Mouse (Mus musculus): ENCODE measurements around the gene Krtap13-1. TPM values are rescaled to one million over a fixed set of nuclear protein-coding genes. Genes with fewer than 3 reads are reported as not detected.
"Not testable (repeated sequence)": the region's sequence is repeated elsewhere in the genome, so short reads cannot be mapped to it uniquely, and the experiment has no call there.

The Krtap13-1 gene
- polyA plus RNA-seq, 2 experiments: not detected

DNA sequence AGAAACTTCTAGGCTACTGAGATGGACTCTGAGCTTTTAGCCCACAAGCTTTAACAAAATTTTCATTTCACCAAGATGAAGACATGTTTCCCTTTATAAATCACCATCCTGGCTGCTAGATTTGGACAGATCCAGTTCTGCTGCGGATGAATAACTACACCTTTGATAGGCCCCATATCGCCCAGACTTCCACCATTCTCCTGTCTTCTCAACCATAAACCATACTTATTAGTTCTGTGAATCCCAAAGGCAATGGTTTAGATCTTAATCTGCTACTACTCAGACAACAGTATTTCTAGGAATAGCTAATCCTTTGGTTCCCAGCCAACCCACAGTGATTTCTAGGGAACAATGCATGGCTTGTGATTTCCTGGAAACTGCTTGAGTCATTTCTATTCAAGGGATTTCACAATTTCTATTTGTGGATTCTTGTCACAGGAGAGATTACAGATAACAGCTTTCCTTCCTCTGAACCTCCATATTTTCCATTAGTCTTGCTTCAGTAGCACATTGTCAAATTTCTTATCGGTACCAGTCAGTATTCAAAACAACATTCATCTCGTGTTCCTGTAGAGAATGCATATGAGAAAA lies 16.2 kb downstream of the Krtap13-1 start:
- Histone ChIP-seq H3K4me3 (replicated peaks; ENCODE audit: low read length) (no peak overlapping the region), H3K27me3 (ENCODE audit: control insufficient read depth, insufficient read depth, low read length) (no peaks in the 10 kb centered on the region), H3K9me3 (ENCODE audit: control insufficient read depth, low read length) (no peaks in the 10 kb centered on the region), H3K4me2 (replicated peaks; ENCODE audit: low read depth, low read length, severe bottlenecking) (no peak overlapping the region), H3K36me3 (ENCODE audit: control insufficient read depth, insufficient read depth, low read length) (no peaks in the 10 kb centered on the region), H3K27ac (replicated peaks; ENCODE audit: low read depth, low read length) (no peak overlapping the region), H3K9ac (ENCODE audit: low read depth, low read length, severe bottlenecking) (no peak overlapping the region), H3K4me1 (ENCODE audit: control insufficient read depth, insufficient read depth, low read length) (no peaks in the 10 kb centered on the region)
- no peak for TF ChIP-seq POLR2A (IDR thresholded peaks at IDR 0.05; ENCODE audit: borderline replicate concordance, extremely low read depth, insufficient read depth, insufficient read length)
- WGBS: 84% methylated on average over 4 of the region's 4 CpGs
- no peak for ATAC-seq (ENCODE audit: low FRiP score, low read depth)
- DNase-seq (ENCODE audit: low spot score): no peak

DNA sequence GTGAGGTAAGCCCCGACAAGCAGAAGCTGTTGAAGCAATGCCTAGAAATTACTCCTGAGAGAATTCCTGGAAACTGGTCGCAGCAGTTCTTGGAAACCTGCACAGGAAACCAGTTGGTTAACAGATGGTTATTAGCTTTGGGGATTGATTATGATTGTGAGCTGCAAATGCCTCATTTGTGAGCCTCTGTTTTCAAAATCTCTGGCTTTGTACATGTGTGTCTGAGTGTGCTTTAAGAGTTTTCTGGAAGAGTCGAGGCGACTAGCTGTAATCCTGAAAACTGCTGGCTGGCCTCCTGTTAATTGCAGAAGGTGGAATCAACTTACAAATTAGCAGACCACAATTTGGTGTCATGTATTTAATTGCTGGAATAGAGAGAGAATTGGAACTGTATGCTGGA lies 19.3 kb downstream of the Krtap13-1 start:
- Histone ChIP-seq H3K4me3 (replicated peaks; ENCODE audit: low read length) (no peak overlapping the region), H3K36me3 (ENCODE audit: control insufficient read depth, insufficient read depth, low read length) (no peaks in the 10 kb centered on the region), H3K4me1 (ENCODE audit: control insufficient read depth, insufficient read depth, low read length) (no peaks in the 10 kb centered on the region), H3K9me3 (ENCODE audit: control insufficient read depth, low read length) (no peaks in the 10 kb centered on the region), H3K27me3 (ENCODE audit: control insufficient read depth, insufficient read depth, low read length) (no peaks in the 10 kb centered on the region), H3K4me2 (replicated peaks; ENCODE audit: low read depth, low read length, severe bottlenecking) (no peak overlapping the region), H3K9ac (ENCODE audit: low read depth, low read length, severe bottlenecking) (no peak overlapping the region), H3K27ac (replicated peaks; ENCODE audit: low read depth, low read length) (no peak overlapping the region)
- DNase-seq (ENCODE audit: low spot score) (no peak), ATAC-seq (ENCODE audit: low FRiP score, low read depth) (no peak)
- no peak for TF ChIP-seq POLR2A (IDR thresholded peaks at IDR 0.05; ENCODE audit: borderline replicate concordance, extremely low read depth, insufficient read depth, insufficient read length)
- WGBS: 22% methylated on average over 4 of the region's 4 CpGs

DNA sequence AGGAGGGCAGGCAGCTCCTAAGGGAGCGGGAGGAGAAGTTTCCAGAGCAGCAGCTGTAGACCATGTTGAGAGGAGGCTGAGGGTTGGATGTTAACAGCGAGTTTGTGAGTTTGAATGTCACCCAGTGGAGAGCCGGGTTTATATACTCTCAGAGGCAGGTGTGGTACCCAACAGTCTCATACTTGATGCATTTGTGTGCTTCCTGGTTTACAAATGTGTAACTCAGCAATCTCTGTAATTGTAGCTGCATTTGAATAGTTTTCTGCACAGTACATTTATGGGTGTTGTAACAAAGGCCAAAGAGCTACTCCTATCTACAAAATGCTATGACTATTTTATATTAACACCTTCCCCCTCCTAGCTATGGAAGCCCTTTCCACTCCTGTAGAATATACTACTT lies 22.9 kb downstream of the Krtap13-1 start, which contains the start of gene Krtap13:
Gene Krtap13, minus strand, starts transcription at position 101 of the 400 bp plus-strand sequence.
- H3K27ac ChIP-seq (replicated peaks; ENCODE audit: low read depth, low read length); H3K4me2 ChIP-seq (replicated peaks; ENCODE audit: low read depth, low read length, severe bottlenecking); ATAC-seq (ENCODE audit: low FRiP score, low read depth); H3K27me3 ChIP-seq (ENCODE audit: control insufficient read depth, insufficient read depth, low read length); H3K9ac ChIP-seq (ENCODE audit: low read depth, low read length, severe bottlenecking); H3K4me3 ChIP-seq (replicated peaks; ENCODE audit: low read length); H3K9me3 ChIP-seq (ENCODE audit: control insufficient read depth, low read length); DNase-seq (ENCODE audit: low spot score); H3K36me3 ChIP-seq (ENCODE audit: control insufficient read depth, insufficient read depth, low read length); H3K4me1 ChIP-seq (ENCODE audit: control insufficient read depth, insufficient read depth, low read length): not testable (repeated sequence)
- 75% methylated on average over 2 of the region's 3 CpGs for WGBS

DNA sequence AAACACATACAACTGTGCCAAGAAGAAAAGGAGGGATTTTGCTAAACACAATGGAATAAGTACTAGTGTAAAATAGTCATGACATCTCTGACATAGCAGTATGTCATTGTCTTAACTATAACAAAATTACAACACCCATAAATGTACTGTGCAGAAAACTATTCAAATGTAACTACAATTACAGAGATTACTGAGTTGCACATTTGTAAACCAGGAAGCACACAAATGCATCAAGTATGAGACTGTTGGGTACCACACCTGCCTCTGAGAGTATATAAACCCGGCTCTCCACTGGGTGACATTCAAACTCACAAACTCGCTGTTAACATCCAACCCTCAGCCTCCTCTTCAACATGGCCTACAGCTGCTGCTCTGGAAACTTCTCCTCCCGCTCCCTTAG lies 29.9 kb downstream of the Krtap13-1 start, which contains the start of gene 2310034C09Rik:
Gene 2310034C09Rik, plus strand, starts transcription at position 301 of the 400 bp plus-strand sequence.
- H3K4me1 ChIP-seq (ENCODE audit: control insufficient read depth, insufficient read depth, low read length); H3K9ac ChIP-seq (ENCODE audit: low read depth, low read length, severe bottlenecking); H3K27ac ChIP-seq (replicated peaks; ENCODE audit: low read depth, low read length); DNase-seq (ENCODE audit: low spot score); ATAC-seq (ENCODE audit: low FRiP score, low read depth); H3K9me3 ChIP-seq (ENCODE audit: control insufficient read depth, low read length); H3K4me3 ChIP-seq (replicated peaks; ENCODE audit: low read length); H3K27me3 ChIP-seq (ENCODE audit: control insufficient read depth, insufficient read depth, low read length); H3K4me2 ChIP-seq (replicated peaks; ENCODE audit: low read depth, low read length, severe bottlenecking); H3K36me3 ChIP-seq (ENCODE audit: control insufficient read depth, insufficient read depth, low read length): not testable (repeated sequence)
- WGBS: 82% methylated on average over 3 of the region's 3 CpGs

DNA sequence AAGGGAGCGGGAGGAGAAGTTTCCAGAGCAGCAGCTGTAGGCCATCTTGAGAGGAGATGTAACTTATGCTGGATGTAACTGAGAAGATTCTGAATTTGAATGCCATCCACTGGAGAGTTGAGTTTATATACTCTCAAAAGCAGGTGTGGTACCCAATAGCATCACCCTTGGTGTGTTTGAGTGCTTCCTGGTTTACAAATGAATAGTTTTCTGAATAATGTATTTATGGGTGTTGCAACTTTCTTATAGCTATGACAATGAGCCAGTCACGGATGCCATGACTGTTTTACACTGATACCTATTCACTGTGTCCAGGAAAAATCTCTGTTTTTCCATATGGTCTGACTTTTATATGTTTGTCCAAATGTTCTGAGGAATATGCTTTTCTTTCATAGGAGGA lies 45.4 kb downstream of the Krtap13-1 start, which contains the start of gene 2310057N15Rik:
Gene 2310057N15Rik, minus strand, starts transcription at position 101 of the 400 bp plus-strand sequence.
- ATAC-seq (ENCODE audit: low FRiP score, low read depth): no peak

DNA sequence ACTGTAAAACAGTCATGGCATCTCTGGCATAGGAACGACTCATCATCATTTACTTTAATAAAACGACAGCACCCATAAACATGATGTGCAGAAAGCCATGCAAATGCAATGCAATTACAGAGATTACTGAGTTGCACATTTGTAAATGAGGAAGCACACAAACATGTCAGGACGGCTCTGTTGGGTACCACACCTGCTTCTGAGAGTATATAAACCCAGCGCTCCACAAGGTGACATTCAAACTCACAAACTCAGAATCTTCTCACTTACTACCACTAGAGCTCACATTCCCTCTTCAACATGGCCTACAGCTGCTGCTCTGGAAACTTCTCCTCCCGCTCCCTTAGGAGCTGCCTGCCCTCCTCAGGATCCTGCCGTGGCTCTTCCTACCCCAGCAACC lies 48.9 kb downstream of the Krtap13-1 start, which contains the start of gene Gm5965:
Gene Gm5965, plus strand, starts transcription at position 301 of the 400 bp plus-strand sequence.
- H3K4me2 ChIP-seq (replicated peaks; ENCODE audit: low read depth, low read length, severe bottlenecking): no peak within 1 kb of the TSS
- no peaks in the 10 kb centered on the region for H3K27me3 ChIP-seq (ENCODE audit: control insufficient read depth, insufficient read depth, low read length)
- H3K4me3 ChIP-seq (replicated peaks; ENCODE audit: low read length): no peak within 1 kb of the TSS
- no peak for ATAC-seq (ENCODE audit: low FRiP score, low read depth)
- H3K36me3 ChIP-seq (ENCODE audit: control insufficient read depth, insufficient read depth, low read length): no peaks in the 10 kb centered on the region
- no peak for DNase-seq (ENCODE audit: low spot score)
- WGBS: 82% methylated on average over 5 of the region's 6 CpGs
- H3K9ac ChIP-seq (ENCODE audit: low read depth, low read length, severe bottlenecking): no peak within 1 kb of the TSS
- H3K9me3 ChIP-seq (ENCODE audit: control insufficient read depth, low read length): no peaks in the 10 kb centered on the region
- no peak within 1 kb of the TSS for H3K27ac ChIP-seq (replicated peaks; ENCODE audit: low read depth, low read length)
- H3K4me1 ChIP-seq (ENCODE audit: control insufficient read depth, insufficient read depth, low read length): no peaks in the 10 kb centered on the region
- no peak for TF ChIP-seq POLR2A (IDR thresholded peaks at IDR 0.05; ENCODE audit: borderline replicate concordance, extremely low read depth, insufficient read depth, insufficient read length)

More for the DNA sequence above, 45.4 kb downstream of the Krtap13-1 start, which contains the start of gene 2310057N15Rik:
- Histone ChIP-seq H3K9me3 (ENCODE audit: control insufficient read depth, low read length) (no peaks in the 10 kb centered on the region), H3K27ac (replicated peaks; ENCODE audit: low read depth, low read length) (no peak within 1 kb of the TSS), H3K4me3 (replicated peaks; ENCODE audit: low read length) (no peak within 1 kb of the TSS), H3K4me1 (ENCODE audit: control insufficient read depth, insufficient read depth, low read length) (no peaks in the 10 kb centered on the region), H3K4me2 (replicated peaks; ENCODE audit: low read depth, low read length, severe bottlenecking) (no peak within 1 kb of the TSS), H3K36me3 (ENCODE audit: control insufficient read depth, insufficient read depth, low read length) (no peaks in the 10 kb centered on the region), H3K9ac (ENCODE audit: low read depth, low read length, severe bottlenecking) (no peak within 1 kb of the TSS), H3K27me3 (ENCODE audit: control insufficient read depth, insufficient read depth, low read length) (no peaks in the 10 kb centered on the region)
- no peak for TF ChIP-seq POLR2A (IDR thresholded peaks at IDR 0.05; ENCODE audit: borderline replicate concordance, extremely low read depth, insufficient read depth, insufficient read length)
- 82% methylated on average over 2 of the region's 2 CpGs for WGBS
- no peak for DNase-seq (ENCODE audit: low spot score)

Other genes starting within 250 kb of the Krtap13-1 start
- not detected in 2 replicates for gene Cldn17, start 221.9 kb upstream of the Krtap13-1 start, polyA plus RNA-seq (2012; rRNA removed)
- not detected in 2 replicates for gene Cldn17, start 221.9 kb upstream of the Krtap13-1 start, polyA plus RNA-seq (2014; fragmentation: Nextera tagmentation; extraction: Ambion mirVana)
- 2.4 TPM in 2 replicates for gene Cldn8, start 165.7 kb upstream of the Krtap13-1 start, polyA plus RNA-seq (2012; rRNA removed)
- gene Cldn8, start 165.7 kb upstream of the Krtap13-1 start, polyA plus RNA-seq (2014; fragmentation: Nextera tagmentation; extraction: Ambion mirVana): 4.5 and 5.8 TPM in 2 replicates
- gene Krtap24-1, start 116.6 kb upstream of the Krtap13-1 start, polyA plus RNA-seq (2012; rRNA removed): not detected in 2 replicates
- not detected in 2 replicates for gene Krtap24-1, start 116.6 kb upstream of the Krtap13-1 start, polyA plus RNA-seq (2014; fragmentation: Nextera tagmentation; extraction: Ambion mirVana)
- not detected in 2 replicates for gene 2310079G19Rik, start 101.2 kb upstream of the Krtap13-1 start, polyA plus RNA-seq (2012; rRNA removed)
- gene 2310079G19Rik, start 101.2 kb upstream of the Krtap13-1 start, polyA plus RNA-seq (2014; fragmentation: Nextera tagmentation; extraction: Ambion mirVana): not detected in 2 replicates
- not detected in 2 replicates for gene Krtap26-1, start 81.1 kb upstream of the Krtap13-1 start, polyA plus RNA-seq (2012; rRNA removed)
- not detected in 2 replicates for gene Krtap26-1, start 81.1 kb upstream of the Krtap13-1 start, polyA plus RNA-seq (2014; fragmentation: Nextera tagmentation; extraction: Ambion mirVana)
- gene Krtap27-1, start 57.2 kb upstream of the Krtap13-1 start, polyA plus RNA-seq (2012; rRNA removed): not detected in 2 replicates
- not detected in 2 replicates for gene Krtap27-1, start 57.2 kb upstream of the Krtap13-1 start, polyA plus RNA-seq (2014; fragmentation: Nextera tagmentation; extraction: Ambion mirVana)
- not detected in 2 replicates for gene 2310061N02Rik, start 20.9 kb upstream of the Krtap13-1 start, polyA plus RNA-seq (2012; rRNA removed)
- gene 2310061N02Rik, start 20.9 kb upstream of the Krtap13-1 start, polyA plus RNA-seq (2014; fragmentation: Nextera tagmentation; extraction: Ambion mirVana): not detected in 2 replicates
- gene Krtap13, start 22.8 kb downstream of the Krtap13-1 start, polyA plus RNA-seq (2012; rRNA removed): not detected in 2 replicates
- not detected in 2 replicates for gene Krtap13, start 22.8 kb downstream of the Krtap13-1 start, polyA plus RNA-seq (2014; fragmentation: Nextera tagmentation; extraction: Ambion mirVana)
- gene 2310034C09Rik, start 30.0 kb downstream of the Krtap13-1 start, polyA plus RNA-seq (2012; rRNA removed): not detected in 2 replicates
- gene 2310034C09Rik, start 30.0 kb downstream of the Krtap13-1 start, polyA plus RNA-seq (2014; fragmentation: Nextera tagmentation; extraction: Ambion mirVana): not detected in 2 replicates
- not detected in 2 replicates for gene 2310057N15Rik, start 45.3 kb downstream of the Krtap13-1 start, polyA plus RNA-seq (2012; rRNA removed)
- gene 2310057N15Rik, start 45.3 kb downstream of the Krtap13-1 start, polyA plus RNA-seq (2014; fragmentation: Nextera tagmentation; extraction: Ambion mirVana): not detected in 2 replicates
- gene Gm5965, start 49.0 kb downstream of the Krtap13-1 start, polyA plus RNA-seq (2012; rRNA removed): not detected in 2 replicates
- not detected in 2 replicates for gene Gm5965, start 49.0 kb downstream of the Krtap13-1 start, polyA plus RNA-seq (2014; fragmentation: Nextera tagmentation; extraction: Ambion mirVana)
- not detected in 2 replicates for gene Gm20741, start 83.4 kb downstream of the Krtap13-1 start, polyA plus RNA-seq (2012; rRNA removed)
- not detected in 2 replicates for gene Gm20741, start 83.4 kb downstream of the Krtap13-1 start, polyA plus RNA-seq (2014; fragmentation: Nextera tagmentation; extraction: Ambion mirVana)
- not detected in 2 replicates for gene Krtap15, start 91.4 kb downstream of the Krtap13-1 start, polyA plus RNA-seq (2012; rRNA removed)
- not detected in 2 replicates for gene Krtap15, start 91.4 kb downstream of the Krtap13-1 start, polyA plus RNA-seq (2014; fragmentation: Nextera tagmentation; extraction: Ambion mirVana)
- not detected in 2 replicates for gene Krtap14, start 97.3 kb downstream of the Krtap13-1 start, polyA plus RNA-seq (2012; rRNA removed)
- not detected in 2 replicates for gene Krtap14, start 97.3 kb downstream of the Krtap13-1 start, polyA plus RNA-seq (2014; fragmentation: Nextera tagmentation; extraction: Ambion mirVana)
- not detected in 2 replicates for gene Krtap19-1, start 140.5 kb downstream of the Krtap13-1 start, polyA plus RNA-seq (2012; rRNA removed)
- not detected in 2 replicates for gene Krtap19-1, start 140.5 kb downstream of the Krtap13-1 start, polyA plus RNA-seq (2014; fragmentation: Nextera tagmentation; extraction: Ambion mirVana)
- not detected in 2 replicates for gene Krtap19-2, start 145.4 kb downstream of the Krtap13-1 start, polyA plus RNA-seq (2012; rRNA removed)
- gene Krtap19-2, start 145.4 kb downstream of the Krtap13-1 start, polyA plus RNA-seq (2014; fragmentation: Nextera tagmentation; extraction: Ambion mirVana): not detected in 2 replicates
- gene Krtap19-3, start 149.2 kb downstream of the Krtap13-1 start, polyA plus RNA-seq (2012; rRNA removed): not detected in 2 replicates
- gene Krtap19-3, start 149.2 kb downstream of the Krtap13-1 start, polyA plus RNA-seq (2014; fragmentation: Nextera tagmentation; extraction: Ambion mirVana): not detected in 2 replicates
- gene Krtap19-4, start 156.2 kb downstream of the Krtap13-1 start, polyA plus RNA-seq (2012; rRNA removed): not detected in 2 replicates
- not detected in 2 replicates for gene Krtap19-4, start 156.2 kb downstream of the Krtap13-1 start, polyA plus RNA-seq (2014; fragmentation: Nextera tagmentation; extraction: Ambion mirVana)
- not detected in 2 replicates for gene Krtap19-5, start 167.6 kb downstream of the Krtap13-1 start, polyA plus RNA-seq (2012; rRNA removed)
- not detected in 2 replicates for gene Krtap19-5, start 167.6 kb downstream of the Krtap13-1 start, polyA plus RNA-seq (2014; fragmentation: Nextera tagmentation; extraction: Ambion mirVana)
- not detected in 2 replicates for gene Krtap19-9b, start 203.4 kb downstream of the Krtap13-1 start, polyA plus RNA-seq (2012; rRNA removed)
- not detected in 2 replicates for gene Krtap19-9b, start 203.4 kb downstream of the Krtap13-1 start, polyA plus RNA-seq (2014; fragmentation: Nextera tagmentation; extraction: Ambion mirVana)
- not detected in 2 replicates for gene Krtap16-3, start 234.0 kb downstream of the Krtap13-1 start, polyA plus RNA-seq (2012; rRNA removed)
- gene Krtap16-3, start 234.0 kb downstream of the Krtap13-1 start, polyA plus RNA-seq (2014; fragmentation: Nextera tagmentation; extraction: Ambion mirVana): not detected in 2 replicates

All from limb, embryonic 14.5 days (tissue).